Mouse (Mus musculus): Measurements from ENCODE around the gene Uhmk1.
"Not testable (repeated sequence)": the region's sequence is repeated elsewhere in the genome, so short reads cannot be mapped to it uniquely, and the experiment has no call there.

The Uhmk1 gene

GRCm38 (mm10) chr1:170214757-170215522 is at the start of gene Uhmk1:
Uhmk1 (minus strand) TSS chr1:170215397.
- peak; percentile 82 for DNase-seq (ENCODE audit: low spot score)

- peak; percentile 71 for DNase-seq (ENCODE audit: low spot score)
Observed at GRCm38 (mm10) chr1:170255560-170255910, 40.3 kb upstream of the Uhmk1 start.

GRCm38 (mm10) chr1:170254893-170255559 is 39.8 kb upstream of the Uhmk1 start:
- DNase-seq (ENCODE audit: low spot score), result no peak

GRCm38 (mm10) chr1:170245016-170245415 is 29.8 kb upstream of the Uhmk1 start:
- DNase-seq (ENCODE audit: low spot score), result no peak

- DNase-seq (ENCODE audit: low spot score), result not testable (repeated sequence)
Observed at GRCm38 (mm10) chr1:170232688-170233087, 17.5 kb upstream of the Uhmk1 start, which contains the start of gene Sh2d1b2. Sh2d1b2 (plus strand) TSS chr1:170232749.

GRCm38 (mm10) chr1:170223276-170223675 is 8.1 kb upstream of the Uhmk1 start:
- DNase-seq (ENCODE audit: low spot score), result no peak

GRCm38 (mm10) chr1:170220351-170220750 is 5.2 kb upstream of the Uhmk1 start:
- DNase-seq (ENCODE audit: low spot score), result no peak

- no peak for DNase-seq (ENCODE audit: low spot score)
Observed at GRCm38 (mm10) chr1:170218091-170218884, 3.1 kb upstream of the Uhmk1 start.

- no peak for DNase-seq (ENCODE audit: low spot score)
Observed at GRCm38 (mm10) chr1:170215590-170215989, 393 bp upstream of the Uhmk1 start.

- no peak for DNase-seq (ENCODE audit: low spot score)
Observed at GRCm38 (mm10) chr1:170214383-170214756, 827 bp downstream of the Uhmk1 start.

- no peak for DNase-seq (ENCODE audit: low spot score)
Observed at GRCm38 (mm10) chr1:170213181-170213879, 1.9 kb downstream of the Uhmk1 start.

- no peak for DNase-seq (ENCODE audit: low spot score)
Observed at GRCm38 (mm10) chr1:170206395-170206794, 8.8 kb downstream of the Uhmk1 start.

GRCm38 (mm10) chr1:170200379-170200778 is 14.8 kb downstream of the Uhmk1 start:
- peak; percentile 14 for DNase-seq (ENCODE audit: low spot score)

GRCm38 (mm10) chr1:170196211-170196610 is 19.0 kb downstream of the Uhmk1 start:
- DNase-seq (ENCODE audit: low spot score), result no peak

GRCm38 (mm10) chr1:170191925-170192324 is 23.3 kb downstream of the Uhmk1 start:
- DNase-seq (ENCODE audit: low spot score), result no peak

- DNase-seq (ENCODE audit: low spot score), result no peak
Observed at GRCm38 (mm10) chr1:170190225-170190624, 25.0 kb downstream of the Uhmk1 start.

- peak; percentile 42 for DNase-seq (ENCODE audit: low spot score)
Observed at GRCm38 (mm10) chr1:170188601-170189000, 26.6 kb downstream of the Uhmk1 start.

- DNase-seq (ENCODE audit: low spot score), result no peak
Observed at GRCm38 (mm10) chr1:170186531-170186930, 28.7 kb downstream of the Uhmk1 start.

GRCm38 (mm10) chr1:170185137-170185536 is 30.1 kb downstream of the Uhmk1 start:
- DNase-seq (ENCODE audit: low spot score), result no peak

GRCm38 (mm10) chr1:170182706-170183105 is 32.5 kb downstream of the Uhmk1 start:
- DNase-seq (ENCODE audit: low spot score), result no peak

GRCm38 (mm10) chr1:170176661-170177239 is 38.4 kb downstream of the Uhmk1 start:
- no peak for DNase-seq (ENCODE audit: low spot score)

GRCm38 (mm10) chr1:170175848-170176247 is 39.3 kb downstream of the Uhmk1 start:
- no peak for DNase-seq (ENCODE audit: low spot score)

Data from urinary bladder, postnatal 25 days (tissue).